Mouse (Mus musculus) embryonic facial prominence, embryonic 13.5 days (tissue): Measurements from ENCODE around the gene Tagln2. TPM values are rescaled to one million over a fixed set of nuclear protein-coding genes. Genes with fewer than 3 reads are reported as not detected.

Source experiments
- ATAC-seq: fragments of 200-750 bp; cut with Nextera tagmentation; 2 replicates; pipeline ENCODE4 v1.8.0; 2017; ENCODE audit warnings: low read depth; ENCODE audit not compliant: insufficient number of reproducible peaks, insufficient read depth, low FRiP score, low TSS enrichment
- H3K27ac ChIP-seq: fragments of 300-500 bp; sonication (generic); 2 replicates; pipeline ENCODE4 v1.5.1; 2015; ENCODE audit warnings: moderate library complexity, mild to moderate bottlenecking, inconsistent platforms
- H3K27me3 ChIP-seq: fragments of 300-500 bp; sonication (generic); 2 replicates; pipeline ENCODE4 v1.6.1; 2015; ENCODE audit warnings: mild to moderate bottlenecking, inconsistent platforms
- H3K36me3 ChIP-seq: fragments of 300-500 bp; sonication (generic); 2 replicates; pipeline ENCODE4 v1.6.1; 2015; ENCODE audit warnings: mild to moderate bottlenecking, inconsistent platforms
- H3K4me1 ChIP-seq: fragments of 300-500 bp; sonication (generic); 2 replicates; pipeline ENCODE4 v1.6.1; 2015; ENCODE audit warnings: inconsistent platforms
- H3K4me2 ChIP-seq: fragments of 300-500 bp; sonication (generic); 2 replicates; pipeline ENCODE4 v1.6.1; 2015; ENCODE audit warnings: moderate library complexity, mild to moderate bottlenecking, inconsistent platforms
- H3K4me3 ChIP-seq: fragments of 300-500 bp; sonication (generic); 2 replicates; pipeline ENCODE4 v1.5.1; 2015; ENCODE audit warnings: mild to moderate bottlenecking, inconsistent platforms
- H3K9ac ChIP-seq: fragments of 300-500 bp; sonication (generic); 2 replicates; pipeline ENCODE4 v1.6.1; 2015; ENCODE audit warnings: mild to moderate bottlenecking, inconsistent platforms
- H3K9me3 ChIP-seq: fragments of 300-500 bp; sonication (generic); 2 replicates; pipeline ENCODE4 v1.6.1; 2016; ENCODE audit warnings: inconsistent platforms
- WGBS: fragments of 180-500 bp; shearing (Covaris S2); methylation state at CpG from one replicate; pipeline ENCODE4 v1.1.7; 2015; ENCODE audit warnings: mixed read lengths; 5-methylcytosine and 5-hydroxymethylcytosine counted together
- polyA plus RNA-seq: library from polyadenylated mRNA; unstranded; fragments of >200 nt; fragmentation: Nextera tagmentation; extraction: Ambion mirVana; gene quantifications from 2 replicates; pipeline ENCODE4 v1.2.1, GENCODE M21; 2015

The Tagln2 gene
- polyA plus RNA-seq, 1 experiment from 2014 or later, result 135 TPM

- no peak overlapping the region for H3K4me3 ChIP-seq
- 0 out of 2 replicates have a peak, but pooled peaks cover 6% of the 10 kb centered on the region for H3K9me3 ChIP-seq
- H3K4me2 ChIP-seq, result no peak overlapping the region
- WGBS, result 75% methylated on average over 4 of the region's 4 CpGs
- ATAC-seq, result no peak
- no peaks in the 10 kb centered on the region for H3K27me3 ChIP-seq
- no peak overlapping the region for H3K9ac ChIP-seq
- no peaks in the 10 kb centered on the region for H3K36me3 ChIP-seq
- H3K27ac ChIP-seq, result no peak overlapping the region
- peaks cover 26% of the 10 kb centered on the region for H3K4me1 ChIP-seq
Observed at GRCm38 (mm10) chr1:172518013-172518412, 18.2 kb downstream of the Tagln2 start.

DNA sequence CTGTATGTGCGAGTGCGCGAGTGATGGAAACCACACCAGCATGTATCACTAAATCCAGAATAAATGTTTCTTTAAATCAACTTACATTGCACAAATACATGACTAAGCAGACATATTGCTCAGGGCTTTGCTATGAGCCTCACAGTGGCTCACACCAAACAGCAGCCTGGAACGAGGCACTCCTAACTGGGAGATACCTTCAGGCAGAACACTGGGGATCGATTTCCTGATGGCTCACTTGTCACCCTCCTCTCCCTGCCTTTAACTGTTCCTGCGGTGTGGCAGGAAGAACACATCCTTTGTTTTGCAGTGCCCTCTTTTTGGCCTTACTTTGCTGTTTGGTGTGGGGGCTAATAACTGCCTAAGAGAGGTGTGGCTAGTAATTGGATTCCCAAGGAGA is 19.8 kb downstream of the Tagln2 start:
- Histone ChIP-seq H3K27me3 (no peaks in the 10 kb centered on the region), H3K9me3 (0 out of 2 replicates have a peak, but pooled peaks cover 6% of the 10 kb centered on the region), H3K4me1 (peaks cover 15% of the 10 kb centered on the region), H3K36me3 (no peaks in the 10 kb centered on the region), H3K27ac (no peak overlapping the region), H3K4me3 (no peak overlapping the region), H3K4me2 (no peak overlapping the region), H3K9ac (no peak overlapping the region)
- WGBS, result 48% methylated on average over 6 of the region's 6 CpGs
- ATAC-seq, result no peak

- 3% methylated on average over 28 of the region's 28 CpGs for WGBS
- Histone ChIP-seq H3K27ac (no peak within 1 kb of the TSS), H3K9ac (0 out of 2 replicates have a peak within 1 kb of the TSS, but pooled peaks have one; percentile 41)
Observed at GRCm38 (mm10) chr1:172520576-172521440, 21.0 kb downstream of the Tagln2 start, which contains the start of gene Cfap45. Gene Cfap45, plus strand, starts transcription at chr1:172520801.

GRCm38 (mm10) chr1:172522524-172522923 is 22.7 kb downstream of the Tagln2 start:
- H3K4me1 ChIP-seq, result peaks cover 31% of the 10 kb centered on the region
- WGBS, result 66% methylated on average over 7 of the region's 7 CpGs
- H3K9me3 ChIP-seq, result 0 out of 2 replicates have a peak, but pooled peaks cover under 1% of the 10 kb centered on the region
- no peak overlapping the region for H3K4me2 ChIP-seq
- ATAC-seq, result peak; percentile 56; the same call in 1 of the 2 replicates
- H3K4me3 ChIP-seq, result no peak overlapping the region
- peak overlapping the region; percentile 29; the same call in 1 of the 2 replicates for H3K27ac ChIP-seq
- peaks cover 9% of the 10 kb centered on the region; the same call in 1 of the 2 replicates for H3K27me3 ChIP-seq
- H3K36me3 ChIP-seq, result no peaks in the 10 kb centered on the region
- H3K9ac ChIP-seq, result no peak overlapping the region

More at GRCm38 (mm10) chr1:172520576-172521440, 21.0 kb downstream of the Tagln2 start, which contains the start of gene Cfap45:
- peaks cover 25% of the 10 kb centered on the region for H3K4me1 ChIP-seq
- H3K4me3 ChIP-seq, result peak within 1 kb of the TSS; percentile 42
- no peaks in the 10 kb centered on the region for H3K36me3 ChIP-seq
- peak; percentile 58; the same call in 1 of the 2 replicates for ATAC-seq
- 0 out of 2 replicates have a peak, but pooled peaks cover 6% of the 10 kb centered on the region for H3K9me3 ChIP-seq
- no peaks in the 10 kb centered on the region for H3K27me3 ChIP-seq
- peak within 1 kb of the TSS; percentile 58 for H3K4me2 ChIP-seq

DNA sequence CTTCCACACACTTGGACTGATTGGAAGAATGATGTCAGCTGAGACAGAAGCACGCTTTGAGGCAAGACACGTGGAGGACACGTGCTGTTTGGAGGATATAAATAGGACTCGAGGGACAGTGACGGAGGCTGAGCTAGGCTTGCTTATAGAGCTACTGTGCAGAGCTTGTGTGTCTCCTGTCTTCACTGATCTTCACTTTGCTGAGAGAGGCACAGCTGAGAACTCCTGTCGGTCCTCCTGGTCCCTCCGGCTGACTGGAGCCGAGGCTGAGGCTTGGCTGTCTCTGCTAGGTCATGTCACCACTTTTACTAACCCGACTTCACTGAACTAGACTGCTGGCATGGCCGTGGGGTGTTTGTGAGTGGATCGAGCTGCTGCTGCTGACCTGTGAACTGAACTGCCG is 23.9 kb downstream of the Tagln2 start:
- no peak for ATAC-seq
- WGBS, result 52% methylated on average over 12 of the region's 12 CpGs
- H3K27ac ChIP-seq, result peak overlapping the region; percentile 4; the same call in 1 of the 2 replicates

DNA sequence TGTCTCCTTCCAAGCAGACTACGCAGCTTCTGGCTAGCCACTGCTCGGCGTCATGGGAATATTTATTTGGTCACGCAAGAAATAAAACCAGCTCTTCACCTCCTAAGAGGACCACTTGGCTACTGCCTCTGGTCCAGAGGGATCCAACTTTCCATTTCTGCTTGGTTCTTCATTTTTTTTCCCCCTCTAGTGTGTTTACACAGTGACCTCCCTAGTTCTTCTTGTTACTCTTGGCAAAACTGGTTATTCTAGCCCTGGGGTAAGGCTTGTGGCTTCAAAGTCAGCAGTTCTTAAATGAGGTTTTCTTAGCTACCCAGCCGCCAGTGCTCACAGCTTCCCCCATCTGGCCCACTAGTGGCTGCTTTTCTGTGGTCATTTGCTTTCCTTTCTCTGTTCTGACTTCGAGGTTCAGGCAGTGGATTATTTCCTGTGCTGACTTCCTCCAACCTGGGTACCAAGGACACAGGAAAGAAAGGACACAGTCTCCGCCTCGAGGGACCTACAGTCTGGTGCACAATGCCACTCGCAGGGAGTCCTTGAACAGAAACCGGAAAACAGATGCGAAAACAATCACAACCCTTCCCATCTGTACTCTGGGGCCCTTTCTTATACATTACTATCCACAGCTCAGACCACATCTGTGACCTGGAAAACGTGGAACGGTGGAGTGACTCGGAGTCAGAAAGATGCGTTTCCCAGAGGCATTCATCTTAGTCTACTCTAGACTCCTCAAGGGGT is 25.3 kb downstream of the Tagln2 start:
- Histone ChIP-seq H3K36me3 (no peaks in the 10 kb centered on the region), H3K9me3 (no peaks in the 10 kb centered on the region), H3K9ac (0 out of 2 replicates have a peak overlapping the region, but pooled peaks have one; percentile 36), H3K27ac (peak overlapping the region; percentile 81), H3K4me2 (peak overlapping the region; percentile 42), H3K4me3 (peak overlapping the region; percentile 3; the same call in 1 of the 2 replicates), H3K27me3 (peaks cover 11% of the 10 kb centered on the region; the same call in 1 of the 2 replicates), H3K4me1 (peaks cover 29% of the 10 kb centered on the region)
- WGBS, result 21% methylated on average over 15 of the region's 15 CpGs
- no peak; the same call in 1 of the 2 replicates for ATAC-seq

More for the DNA sequence above, 23.9 kb downstream of the Tagln2 start:
- Histone ChIP-seq H3K4me2 (no peak overlapping the region), H3K4me1 (peaks cover 31% of the 10 kb centered on the region), H3K27me3 (peaks cover 11% of the 10 kb centered on the region; the same call in 1 of the 2 replicates), H3K36me3 (no peaks in the 10 kb centered on the region), H3K4me3 (no peak overlapping the region), H3K9me3 (no peaks in the 10 kb centered on the region), H3K9ac (no peak overlapping the region)

DNA sequence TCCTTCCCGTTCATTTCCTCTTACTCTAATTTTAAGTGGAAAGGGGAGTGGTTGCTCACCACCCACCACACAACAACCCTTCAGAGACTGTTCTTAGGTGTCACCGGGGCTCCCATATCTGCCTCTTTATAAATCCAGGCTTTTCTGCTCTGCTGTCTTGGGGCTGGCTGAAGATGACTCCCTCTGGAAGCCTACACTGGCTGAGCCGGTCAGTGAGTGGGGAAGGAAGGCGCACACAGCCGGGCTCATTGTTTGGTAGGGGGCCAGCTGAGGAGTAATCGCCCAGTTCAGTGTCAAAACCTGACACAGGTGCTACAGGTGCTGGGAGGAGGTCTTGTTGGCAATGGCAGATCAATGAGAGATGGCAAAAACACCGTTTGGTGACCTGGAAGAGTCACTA is 26.1 kb downstream of the Tagln2 start:
- Histone ChIP-seq H3K9me3 (no peaks in the 10 kb centered on the region), H3K36me3 (no peaks in the 10 kb centered on the region), H3K4me3 (no peak overlapping the region), H3K27me3 (peaks cover 11% of the 10 kb centered on the region; the same call in 1 of the 2 replicates), H3K4me1 (peaks cover 28% of the 10 kb centered on the region), H3K9ac (no peak overlapping the region), H3K4me2 (no peak overlapping the region), H3K27ac (no peak overlapping the region)
- no peak for ATAC-seq
- WGBS, result 61% methylated on average over 7 of the region's 7 CpGs

DNA sequence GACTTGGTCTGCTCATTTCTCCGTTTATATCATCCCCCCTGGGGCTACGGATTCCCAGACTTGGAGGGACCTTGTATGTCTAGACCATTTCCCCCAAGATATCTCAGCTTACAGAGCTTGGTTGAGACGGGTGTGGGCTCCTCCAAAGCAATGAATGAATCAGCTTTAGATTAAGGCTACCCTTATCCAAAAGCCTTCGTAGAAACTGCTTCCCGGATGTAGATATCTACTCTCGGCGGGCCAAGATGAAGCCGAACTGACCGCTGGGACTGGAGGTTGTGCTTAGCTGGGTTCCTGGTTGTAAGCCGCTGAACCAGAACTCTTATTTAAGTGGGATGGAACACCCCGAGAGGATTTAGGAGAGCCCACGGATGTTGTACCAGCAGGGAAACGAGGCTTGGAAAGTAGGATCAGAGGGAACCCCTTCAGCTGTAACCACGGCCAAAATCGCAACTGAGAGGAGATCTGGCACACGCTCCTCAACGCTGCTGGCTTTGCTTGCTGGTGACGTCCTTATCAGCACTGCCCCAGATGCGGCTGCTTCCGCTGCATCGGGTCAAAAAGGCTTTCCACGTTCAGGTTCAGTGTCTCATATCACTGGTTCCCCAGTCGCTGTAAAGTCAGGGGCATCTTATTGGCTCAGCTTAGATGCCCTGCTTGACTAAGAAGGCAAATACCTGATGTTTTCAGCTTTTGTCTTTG is 26.7 kb downstream of the Tagln2 start:
- Histone ChIP-seq H3K4me3 (no peak overlapping the region), H3K9me3 (no peaks in the 10 kb centered on the region), H3K36me3 (no peaks in the 10 kb centered on the region), H3K27ac (no peak overlapping the region), H3K4me1 (peaks cover 26% of the 10 kb centered on the region), H3K27me3 (peaks cover 16% of the 10 kb centered on the region), H3K4me2 (no peak overlapping the region; the same call in 1 of the 2 replicates), H3K9ac (no peak overlapping the region)
- ATAC-seq, result no peak
- 78% methylated on average over 23 of the region's 23 CpGs for WGBS

DNA sequence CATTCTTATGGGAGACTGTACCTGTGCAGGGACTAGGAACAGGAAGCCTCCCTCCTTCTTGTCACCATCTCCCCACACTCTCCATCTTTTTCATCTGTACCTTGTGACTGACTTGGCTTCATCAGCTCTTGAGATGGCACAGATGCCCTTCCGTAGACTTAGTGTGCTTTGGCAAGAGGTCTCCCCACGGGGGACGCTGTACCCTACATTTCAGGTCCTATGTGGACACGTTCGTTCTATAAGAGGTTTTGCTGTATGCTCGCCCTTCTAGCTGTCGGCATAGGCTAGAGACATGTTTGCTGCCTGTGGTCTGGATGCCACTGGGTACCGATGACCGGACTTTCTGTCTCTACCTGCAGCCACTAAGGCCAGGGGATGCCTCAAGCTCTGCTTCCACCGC is 27.6 kb downstream of the Tagln2 start:
- no peak for ATAC-seq
- no peak overlapping the region for H3K9ac ChIP-seq
- H3K27ac ChIP-seq, result no peak overlapping the region
- no peaks in the 10 kb centered on the region for H3K36me3 ChIP-seq
- WGBS, result 90% methylated on average over 10 of the region's 10 CpGs
- H3K4me3 ChIP-seq, result no peak overlapping the region
- peaks cover 24% of the 10 kb centered on the region for H3K27me3 ChIP-seq
- H3K4me2 ChIP-seq, result no peak overlapping the region
- H3K4me1 ChIP-seq, result peaks cover 35% of the 10 kb centered on the region
- H3K9me3 ChIP-seq, result no peaks in the 10 kb centered on the region

- WGBS, result 3% methylated on average over 7 of the region's 7 CpGs
- Histone ChIP-seq H3K4me3 (no peak overlapping the region), H3K4me2 (no peak overlapping the region), H3K9ac (no peak overlapping the region), H3K36me3 (no peaks in the 10 kb centered on the region), H3K27me3 (peaks cover 33% of the 10 kb centered on the region), H3K9me3 (no peaks in the 10 kb centered on the region), H3K27ac (no peak overlapping the region), H3K4me1 (peaks cover 41% of the 10 kb centered on the region)
- no peak for ATAC-seq
Observed at GRCm38 (mm10) chr1:172528701-172529100, 28.9 kb downstream of the Tagln2 start.
